Mouse (Mus musculus) CH12F3 (cell line): Measurements from ENCODE around the gene Btbd35f27.
"Not testable (repeated sequence)": the region's sequence is repeated elsewhere in the genome, so short reads cannot be mapped to it uniquely, and the experiment has no call there.

Experiments
- in situ Hi-C: fragments of 300-500 bp; cut with MboI; formaldehyde crosslinking; loops from 2 replicates; pipeline ENCODE4 v1.14.3; 2020; ENCODE audit warnings: low sequenced_read_pairs

The Btbd35f27 gene

DNA sequence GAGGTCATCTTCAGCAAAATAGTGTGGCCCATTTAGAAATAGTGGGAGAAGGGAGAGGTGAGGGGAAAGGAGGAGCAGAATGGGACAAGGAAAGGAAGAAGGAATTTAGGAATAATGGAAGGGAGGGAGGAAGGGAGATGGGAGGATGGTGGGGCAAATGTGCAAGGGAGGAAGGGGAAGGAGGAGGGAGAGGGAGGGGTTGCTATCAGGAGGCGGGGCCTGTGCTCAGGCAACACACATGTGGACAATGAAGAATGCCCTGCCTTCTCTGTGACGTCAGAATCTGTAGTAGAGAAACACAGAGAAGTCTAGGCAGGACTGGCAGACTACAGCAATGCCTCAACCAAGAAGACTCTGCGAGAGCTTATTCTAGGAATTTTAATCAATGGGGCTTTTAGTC is at the start of gene Btbd35f27:
Gene Btbd35f27 (plus strand): TSS at position 301 of the 400 bp plus-strand sequence.
- in situ Hi-C loops: not testable (repeated sequence)
